Mouse (Mus musculus) CH12.LX (cell line): ENCODE measurements around the gene Pcp4l1.

Source experiments
- CTCF ChIP-seq, 2 experiments: IDR thresholded peaks in 1 of 2; conservative IDR thresholded peaks in 1 of 2; 2 replicates each; pipeline ENCODE4 v1.5.1; 2011 to 2012; ENCODE audit warnings: low read depth in 2 of 2, low read length in 2 of 2, improper control_type of control experiment in 1 of 2, inconsistent platforms in 1 of 2, mild to moderate bottlenecking in 1 of 2, moderate library complexity in 1 of 2
- ELF1 ChIP-seq: IDR thresholded peaks from 2 replicates; pipeline ENCODE4 v1.6.1; 2014; ENCODE audit warnings: low read depth, mild to moderate bottlenecking, inconsistent platforms, low read length, improper control_type of control experiment
- EP300 ChIP-seq: IDR thresholded peaks from 2 replicates; pipeline ENCODE4 v1.6.1; 2011; ENCODE audit warnings: low read length, improper control_type of control experiment
- HCFC1 ChIP-seq: IDR thresholded peaks from 2 replicates; pipeline ENCODE4 v1.6.1; 2012; ENCODE audit warnings: low read depth, mild to moderate bottlenecking, inconsistent platforms, low read length, improper control_type of control experiment
- KAT2A ChIP-seq: IDR thresholded peaks from 2 replicates; pipeline ENCODE4 v1.6.1; 2012; ENCODE audit warnings: low read length, improper control_type of control experiment, inconsistent platforms; ENCODE audit not compliant: insufficient replicate concordance
- POLR2A ChIP-seq: IDR thresholded peaks from 2 replicates; pipeline ENCODE4 v1.6.1; 2011; ENCODE audit warnings: low read depth, mild to moderate bottlenecking, improper control_type of control experiment, low read length
- RAD21 ChIP-seq: IDR thresholded peaks from 2 replicates; pipeline ENCODE4 v1.6.1; 2011; ENCODE audit warnings: low read depth, mild to moderate bottlenecking, low read length, improper control_type of control experiment, moderate library complexity
- SMC3 ChIP-seq: IDR thresholded peaks from 2 replicates; pipeline ENCODE4 v1.6.1; 2011; ENCODE audit warnings: low read depth, low read length, improper control_type of control experiment
- ZMIZ1 ChIP-seq: IDR thresholded peaks from 2 replicates; pipeline ENCODE4 v1.6.1; 2012; ENCODE audit warnings: low read depth, mild to moderate bottlenecking, inconsistent platforms, low read length, improper control_type of control experiment

DNA sequence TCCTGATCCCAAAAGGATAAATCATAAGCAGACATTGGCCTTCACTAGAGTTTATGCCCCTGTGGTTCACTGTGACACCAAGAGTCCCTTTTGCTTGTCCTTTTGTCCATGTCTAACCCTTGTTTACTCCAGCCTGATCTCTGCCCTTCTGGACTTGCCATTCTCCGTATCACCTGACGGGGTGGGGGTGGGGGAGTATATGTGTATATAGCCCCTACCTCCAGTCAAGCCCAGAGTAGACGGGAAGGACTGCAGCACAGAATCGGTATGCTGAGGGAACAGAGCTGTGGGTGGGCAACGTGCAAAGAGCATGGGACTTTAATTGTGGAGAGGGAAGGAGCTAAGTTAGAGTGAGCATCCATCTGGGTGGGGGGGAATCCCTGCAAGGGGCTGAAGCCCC, 28.8 kb upstream of the Pcp4l1 start, which contains the start of gene Apoa2:
- TF ChIP-seq ELF1 (no peak), KAT2A (no peak), CTCF (conservative IDR thresholded peaks at IDR 0.05 in 1 of 2, IDR thresholded peaks at IDR 0.05 in 1 of 2; ENCODE audit: low read depth in 2 of 2, low read length in 2 of 2) (no peak), POLR2A (no peak), SMC3 (no peak), ZMIZ1 (no peak), RAD21 (no peak), HCFC1 (no peak), EP300 (no peak)
